Mouse (Mus musculus) adrenal gland, postnatal 10 days (tissue): ENCODE measurements around the gene Sh3rf1. TPM values are rescaled to one million over a fixed set of nuclear protein-coding genes. Genes with fewer than 3 reads are reported as not detected.

Source experiments
- DNase-seq: peaks from one replicate; pipeline ENCODE4 v3.0.0; 2021; ENCODE audit warnings: mixed read lengths
- total RNA-seq, 2 experiments: library from RNA; stranded (reverse); gene quantifications; 2 replicates each; pipeline ENCODE4 v1.2.3; 2021

The Sh3rf1 gene
- total RNA-seq, 2 experiments from 2014 or later = 10.1 to 10.4 TPM

GRCm38 (mm10) chr8:61223283-61223682, 389 bp upstream of the Sh3rf1 start:
- peak; percentile 4 for DNase-seq

- peak; percentile 74 for DNase-seq
Observed at GRCm38 (mm10) chr8:61224380-61225092, 864 bp downstream of the Sh3rf1 start.

- DNase-seq = peak; percentile 7
Observed at GRCm38 (mm10) chr8:61225581-61226395, 2.1 kb downstream of the Sh3rf1 start.

GRCm38 (mm10) chr8:61226632-61227031, 3.0 kb downstream of the Sh3rf1 start:
- no peak for DNase-seq

- DNase-seq = no peak
Observed at GRCm38 (mm10) chr8:61228678-61229077, 5.0 kb downstream of the Sh3rf1 start.

- no peak for DNase-seq
Observed at GRCm38 (mm10) chr8:61229511-61230195, 6.0 kb downstream of the Sh3rf1 start.

GRCm38 (mm10) chr8:61230881-61231755, 7.4 kb downstream of the Sh3rf1 start:
- DNase-seq = no peak

GRCm38 (mm10) chr8:61235499-61235898, 11.8 kb downstream of the Sh3rf1 start:
- DNase-seq = no peak

GRCm38 (mm10) chr8:61236506-61237268, 13.0 kb downstream of the Sh3rf1 start:
- DNase-seq = no peak

- no peak for DNase-seq
Observed at GRCm38 (mm10) chr8:61239576-61239975, 15.9 kb downstream of the Sh3rf1 start.

GRCm38 (mm10) chr8:61241229-61241628, 17.6 kb downstream of the Sh3rf1 start:
- no peak for DNase-seq

- no peak for DNase-seq
Observed at GRCm38 (mm10) chr8:61242896-61243295, 19.2 kb downstream of the Sh3rf1 start.

- no peak for DNase-seq
Observed at GRCm38 (mm10) chr8:61243491-61243890, 19.8 kb downstream of the Sh3rf1 start.

GRCm38 (mm10) chr8:61244157-61244556, 20.5 kb downstream of the Sh3rf1 start:
- DNase-seq = no peak

- DNase-seq = no peak
Observed at GRCm38 (mm10) chr8:61247270-61248025, 23.8 kb downstream of the Sh3rf1 start.

- DNase-seq = no peak
Observed at GRCm38 (mm10) chr8:61249511-61249910, 25.8 kb downstream of the Sh3rf1 start.

GRCm38 (mm10) chr8:61254196-61254595, 30.5 kb downstream of the Sh3rf1 start:
- no peak for DNase-seq

GRCm38 (mm10) chr8:61258828-61259227, 35.2 kb downstream of the Sh3rf1 start:
- no peak for DNase-seq

GRCm38 (mm10) chr8:61259526-61259925, 35.9 kb downstream of the Sh3rf1 start:
- peak; percentile 28 for DNase-seq

GRCm38 (mm10) chr8:61260530-61260929, 36.9 kb downstream of the Sh3rf1 start:
- no peak for DNase-seq
